Mouse (Mus musculus): ENCODE measurements around the gene E2f3. TPM values are rescaled to one million over a fixed set of nuclear protein-coding genes. Genes with fewer than 3 reads are reported as not detected.

The E2f3 gene
- total RNA-seq (2017), result 2.3 and 2.7 TPM in 2 replicates

GRCm38 (mm10) chr13:29985855-29986755 lies at the start of gene E2f3:
Gene E2f3, minus strand, starts transcription at chr13:29986063.
- peak; percentile 91 for ATAC-seq (ENCODE audit: extremely low read depth, insufficient number of reproducible peaks, low FRiP score, poor library complexity, severe bottlenecking)

DNA sequence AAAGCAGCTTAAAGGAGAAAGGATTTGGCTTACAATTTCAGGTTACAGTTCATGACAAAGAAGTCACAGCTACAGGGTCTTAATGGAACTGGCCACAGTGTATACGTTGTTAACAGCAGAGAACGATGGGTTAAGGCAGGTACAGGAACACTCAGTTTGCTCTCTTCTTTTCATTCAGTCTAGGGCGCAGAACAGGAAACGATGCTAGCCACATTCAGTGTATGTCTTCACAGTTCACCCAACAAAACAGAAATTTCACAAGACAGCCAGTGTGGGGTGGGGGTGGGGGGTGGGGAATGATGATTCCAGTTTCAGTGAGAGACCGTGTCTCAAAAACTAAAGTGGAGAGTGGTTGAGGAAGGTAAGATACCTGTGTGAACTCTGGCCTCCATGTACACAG lies 48.7 kb upstream of the E2f3 start:
- no peak for ATAC-seq (ENCODE audit: extremely low read depth, insufficient number of reproducible peaks, low FRiP score, poor library complexity, severe bottlenecking)

GRCm38 (mm10) chr13:30031684-30032335 lies 45.9 kb upstream of the E2f3 start:
- ATAC-seq (ENCODE audit: extremely low read depth, insufficient number of reproducible peaks, low FRiP score, poor library complexity, severe bottlenecking), result no peak

DNA sequence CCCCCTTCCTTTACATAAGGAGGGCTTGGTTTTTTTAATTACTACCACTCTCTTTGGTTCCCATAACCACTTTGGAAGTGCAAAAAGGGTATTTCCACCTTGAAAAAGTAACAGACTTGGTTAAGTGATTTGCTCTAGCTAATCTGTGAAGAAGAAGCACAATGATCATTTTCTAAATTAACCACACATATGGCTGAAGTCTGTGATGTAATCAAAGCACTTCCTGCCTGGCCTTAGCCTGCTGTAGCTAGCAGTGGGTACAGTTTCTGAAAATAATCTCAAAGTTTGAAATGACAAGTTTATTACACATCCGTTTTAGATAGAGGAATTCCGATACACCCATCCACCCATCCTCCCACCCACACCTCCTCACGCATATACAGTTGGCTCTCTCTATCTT lies 42.0 kb upstream of the E2f3 start:
- no peak for ATAC-seq (ENCODE audit: extremely low read depth, insufficient number of reproducible peaks, low FRiP score, poor library complexity, severe bottlenecking)

DNA sequence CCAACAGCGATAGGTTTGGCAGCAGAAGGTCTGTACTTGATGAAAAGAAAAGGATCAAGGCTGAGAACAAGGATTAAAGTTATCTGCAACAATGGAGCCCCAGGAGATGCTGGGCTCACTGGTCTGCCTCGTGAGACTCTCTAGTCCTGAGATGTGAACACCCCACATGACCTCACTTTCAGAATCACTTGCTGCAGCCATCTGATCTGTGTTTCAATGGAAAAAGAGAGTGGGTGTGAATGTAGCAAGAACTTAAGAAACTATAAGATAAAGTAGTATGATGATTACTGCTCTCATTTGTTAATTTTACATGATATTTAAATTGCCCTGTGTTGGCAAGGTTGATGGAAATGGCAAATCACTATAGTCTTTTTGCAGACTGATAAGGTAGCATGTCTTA lies 36.6 kb upstream of the E2f3 start:
- ATAC-seq (ENCODE audit: extremely low read depth, insufficient number of reproducible peaks, low FRiP score, poor library complexity, severe bottlenecking), result no peak

GRCm38 (mm10) chr13:30018573-30018972 lies 32.7 kb upstream of the E2f3 start:
- ATAC-seq (ENCODE audit: extremely low read depth, insufficient number of reproducible peaks, low FRiP score, poor library complexity, severe bottlenecking), result no peak

- no peak for ATAC-seq (ENCODE audit: extremely low read depth, insufficient number of reproducible peaks, low FRiP score, poor library complexity, severe bottlenecking)
Observed at GRCm38 (mm10) chr13:30017611-30018010, 31.7 kb upstream of the E2f3 start.

GRCm38 (mm10) chr13:30014576-30014975 lies 28.7 kb upstream of the E2f3 start:
- ATAC-seq (ENCODE audit: extremely low read depth, insufficient number of reproducible peaks, low FRiP score, poor library complexity, severe bottlenecking), result no peak

- no peak for ATAC-seq (ENCODE audit: extremely low read depth, insufficient number of reproducible peaks, low FRiP score, poor library complexity, severe bottlenecking)
Observed at GRCm38 (mm10) chr13:30012226-30012625, 26.4 kb upstream of the E2f3 start.

DNA sequence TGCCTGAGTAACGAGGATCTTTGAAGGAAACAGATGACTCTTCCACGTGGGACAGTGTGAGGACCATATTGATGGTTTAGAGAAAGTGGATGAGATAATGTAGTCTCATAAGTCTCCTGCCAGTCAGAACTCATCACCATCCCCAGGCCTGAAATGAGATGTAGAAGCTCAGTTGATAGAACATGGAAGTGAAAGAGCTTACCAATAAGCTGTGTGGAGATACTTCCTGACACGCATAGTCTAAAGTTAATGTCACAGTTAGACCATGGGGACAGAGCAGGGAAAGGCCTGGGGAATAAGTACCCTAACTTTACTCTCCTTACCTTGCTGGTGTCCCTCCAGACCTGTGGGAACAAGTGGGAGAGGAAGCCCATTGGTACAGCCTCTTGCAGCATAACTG lies 22.9 kb upstream of the E2f3 start:
- peak; percentile 28; the same call in 1 of the 2 replicates for ATAC-seq (ENCODE audit: extremely low read depth, insufficient number of reproducible peaks, low FRiP score, poor library complexity, severe bottlenecking)

GRCm38 (mm10) chr13:30005422-30005821 lies 19.6 kb upstream of the E2f3 start:
- no peak for ATAC-seq (ENCODE audit: extremely low read depth, insufficient number of reproducible peaks, low FRiP score, poor library complexity, severe bottlenecking)

DNA sequence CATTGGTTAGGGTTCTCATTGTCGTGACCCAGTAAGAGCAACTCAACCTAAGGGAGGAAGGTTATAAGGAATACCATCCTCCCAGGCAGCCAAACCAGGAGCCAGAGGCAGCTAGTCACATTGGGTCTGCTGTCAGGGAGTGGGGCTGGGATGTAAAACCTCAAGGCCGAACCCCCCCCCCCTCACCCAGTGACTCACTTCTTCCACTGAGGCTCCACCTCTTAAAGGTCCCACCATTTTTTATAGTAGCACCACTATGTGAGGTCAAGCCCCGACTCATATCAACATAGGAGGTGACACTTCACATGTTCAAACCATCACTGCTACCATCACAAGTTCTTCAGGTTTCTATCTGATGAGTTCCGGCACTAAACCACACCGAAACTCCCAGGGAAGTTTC lies 19.0 kb upstream of the E2f3 start:
- ATAC-seq (ENCODE audit: extremely low read depth, insufficient number of reproducible peaks, low FRiP score, poor library complexity, severe bottlenecking), result no peak

GRCm38 (mm10) chr13:30003169-30003568 lies 17.3 kb upstream of the E2f3 start:
- ATAC-seq (ENCODE audit: extremely low read depth, insufficient number of reproducible peaks, low FRiP score, poor library complexity, severe bottlenecking), result peak; percentile 94

DNA sequence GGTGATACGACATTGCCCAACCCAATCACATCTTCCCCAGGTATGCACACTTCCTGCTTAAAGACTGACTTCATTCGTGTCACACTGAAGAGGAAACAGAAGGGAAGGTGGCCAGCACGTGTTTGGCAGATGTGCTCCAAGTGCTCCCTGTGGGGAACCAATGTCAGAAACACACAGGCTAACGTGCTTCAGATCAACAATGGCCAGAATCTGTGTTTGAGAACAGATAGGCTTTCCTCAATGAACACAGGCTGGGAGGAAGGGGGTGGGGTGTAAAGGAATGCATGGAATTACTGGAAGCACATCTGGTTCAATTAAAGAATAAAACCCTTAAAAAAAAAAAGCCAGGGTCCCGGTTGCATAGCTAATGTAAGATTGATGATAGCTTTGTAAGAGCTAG lies 15.2 kb upstream of the E2f3 start:
- ATAC-seq (ENCODE audit: extremely low read depth, insufficient number of reproducible peaks, low FRiP score, poor library complexity, severe bottlenecking), result peak; percentile 30; the same call in 1 of the 2 replicates

GRCm38 (mm10) chr13:29987956-29988355 lies 2.1 kb upstream of the E2f3 start:
- ATAC-seq (ENCODE audit: extremely low read depth, insufficient number of reproducible peaks, low FRiP score, poor library complexity, severe bottlenecking), result no peak

DNA sequence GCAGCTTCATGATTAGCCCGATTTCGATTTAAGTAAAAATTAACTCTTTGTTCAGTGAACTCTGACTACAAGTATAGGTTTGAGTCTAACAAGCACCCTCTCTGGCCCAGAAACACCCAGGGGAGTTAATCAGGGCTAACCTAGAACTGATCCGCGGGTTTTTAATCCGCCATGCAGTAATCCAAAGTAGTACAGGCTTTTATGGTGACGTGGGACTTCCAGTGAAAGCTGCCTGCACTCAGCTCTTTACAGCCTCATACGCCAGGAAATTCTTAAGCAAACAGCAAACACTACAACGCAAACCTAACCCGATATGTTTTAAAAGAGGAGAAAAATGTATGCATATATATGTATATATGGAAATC lies 875 bp upstream of the E2f3 start:
- ATAC-seq (ENCODE audit: extremely low read depth, insufficient number of reproducible peaks, low FRiP score, poor library complexity, severe bottlenecking), result no peak

DNA sequence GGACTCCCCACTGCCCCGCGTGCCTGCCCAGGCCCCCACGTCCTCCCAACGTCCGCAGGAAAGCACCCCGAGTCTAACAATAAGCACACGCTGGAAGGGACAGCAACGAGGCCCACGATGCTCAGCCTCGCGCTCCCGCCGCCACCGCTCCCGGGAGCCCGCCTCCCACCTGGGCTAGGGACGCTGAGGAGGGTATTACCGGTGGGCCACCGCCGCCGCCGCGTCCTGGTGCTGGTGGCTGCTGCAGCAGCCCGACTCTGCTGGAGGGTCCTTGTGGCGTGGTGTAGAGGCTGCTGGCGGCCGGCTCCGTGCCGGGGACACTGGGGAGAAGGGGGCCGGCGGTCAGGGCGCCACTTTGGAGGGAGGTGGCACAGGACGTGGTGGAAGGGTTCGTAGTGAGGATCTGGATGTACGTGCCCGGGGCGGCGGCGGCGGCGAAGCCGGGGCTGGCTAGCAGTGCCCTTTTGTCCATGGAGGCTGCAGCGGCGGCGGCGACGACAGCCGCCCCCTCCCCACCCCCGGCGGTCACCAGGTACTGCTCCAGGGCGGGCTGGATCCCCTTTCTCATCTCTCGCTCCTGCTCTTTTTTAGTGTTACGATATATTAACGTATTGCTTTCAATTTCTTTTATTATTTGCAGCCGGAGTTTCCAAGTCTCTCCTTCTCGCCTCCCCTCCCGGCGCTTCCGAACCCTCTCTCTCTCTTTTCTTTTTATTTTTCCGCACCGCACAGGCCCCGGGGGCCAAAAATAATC lies 585 bp downstream of the E2f3 start:
- ATAC-seq (ENCODE audit: extremely low read depth, insufficient number of reproducible peaks, low FRiP score, poor library complexity, severe bottlenecking), result no peak

DNA sequence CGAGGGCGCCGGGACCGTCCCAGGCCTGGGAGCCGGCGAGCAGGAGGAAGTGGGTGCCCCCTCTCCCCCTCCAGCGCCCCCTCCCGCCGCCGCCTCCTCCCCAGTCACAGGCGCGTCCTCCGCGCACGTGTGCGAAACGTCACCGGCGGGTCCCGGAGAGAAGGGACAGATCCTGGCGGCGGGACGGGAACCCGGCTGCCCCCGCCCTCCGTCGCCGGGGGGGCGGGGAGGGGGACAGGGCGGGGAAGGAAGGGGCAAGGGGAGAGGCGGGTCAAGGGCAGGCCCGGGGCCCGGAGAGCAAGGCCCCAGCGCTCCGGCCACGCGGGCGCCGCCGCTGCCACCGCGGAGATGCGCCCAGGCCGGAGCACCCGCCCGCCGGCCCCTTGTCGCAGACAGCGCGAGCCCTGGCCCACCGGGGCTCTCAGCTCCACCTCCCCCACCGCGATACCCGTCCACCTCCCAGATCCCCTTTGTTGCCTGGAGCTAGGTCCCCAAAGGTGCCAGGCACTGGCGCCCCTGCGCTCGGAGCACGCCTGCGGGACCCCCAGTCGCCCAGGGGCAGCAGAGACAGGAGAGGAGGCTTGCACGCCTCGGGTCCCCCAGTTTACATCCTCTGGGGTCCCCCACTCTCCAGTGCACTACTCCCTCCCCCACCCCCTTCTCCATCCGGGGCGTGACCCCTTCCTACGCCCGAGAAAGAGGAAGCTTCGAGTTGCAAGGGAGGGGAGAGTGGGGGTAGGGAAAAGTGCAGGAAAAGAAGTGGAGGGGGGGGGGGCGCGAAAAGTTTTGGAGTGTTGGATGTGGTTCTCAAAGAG lies 1.4 kb downstream of the E2f3 start:
- peak; percentile 15 for ATAC-seq (ENCODE audit: extremely low read depth, insufficient number of reproducible peaks, low FRiP score, poor library complexity, severe bottlenecking)

Measured in neutrophil, adult 5-6 weeks (primary cell).